Mouse (Mus musculus): ENCODE measurements around the gene Zcchc17. TPM values are rescaled to one million over a fixed set of nuclear protein-coding genes. Genes with fewer than 3 reads are reported as not detected.
A peak's percentile ranks its signal among the peaks of the same experiment; 100 is the strongest.

The Zcchc17 gene
- polyA plus RNA-seq, 1 experiment = 24.0 TPM

DNA sequence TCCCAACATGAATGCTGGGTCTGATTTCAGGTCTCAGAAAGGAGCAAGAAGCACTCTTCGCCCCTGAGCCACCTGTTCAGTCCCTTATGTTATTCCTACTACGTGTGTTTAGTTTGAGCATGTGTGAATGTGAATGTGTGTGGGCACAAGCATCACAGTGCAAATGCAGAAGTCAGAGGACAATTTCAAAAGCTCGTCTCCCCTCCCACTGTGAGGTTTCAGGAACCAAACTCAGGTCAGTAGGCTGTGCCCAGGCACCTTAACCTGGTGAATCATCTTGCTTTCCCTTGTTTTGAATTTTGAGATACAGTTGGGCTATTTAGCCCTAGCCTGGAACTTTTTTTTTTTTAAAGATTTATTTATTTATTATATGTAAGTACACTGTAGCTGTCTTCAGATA lies 69.9 kb downstream of the Zcchc17 start:
- TF ChIP-seq TCF3 (IDR thresholded peaks at IDR 0.05; ENCODE audit: insufficient read length, low read depth) (no peak), USF1 (IDR thresholded peaks at IDR 0.05; ENCODE audit: low read depth) (no peak), REST (IDR thresholded peaks at IDR 0.05; ENCODE audit: insufficient read depth, insufficient read length) (no peak), MYOD1 (IDR thresholded peaks at IDR 0.05; ENCODE audit: control insufficient read depth in 1 of 3, insufficient read length in 2 of 3, low read depth in 2 of 3) (no peak), SRF (IDR thresholded peaks at IDR 0.05; ENCODE audit: control insufficient read depth, insufficient read length, low read depth) (no peak), E2F4 (IDR thresholded peaks at IDR 0.05; ENCODE audit: insufficient read depth) (no peak), POLR2A (IDR thresholded peaks at IDR 0.05; ENCODE audit: insufficient read length, low read depth) (no peak), POLR2AphosphoS2 (IDR thresholded peaks at IDR 0.05; ENCODE audit: insufficient read length, low read depth) (no peak), MAX (IDR thresholded peaks at IDR 0.05; ENCODE audit: low read depth) (no peak), MYOG (IDR thresholded peaks at IDR 0.05; ENCODE audit: control insufficient read depth in 1 of 3, insufficient read depth in 1 of 3, insufficient read length in 2 of 3, low read depth in 2 of 3) (no peak)

DNA sequence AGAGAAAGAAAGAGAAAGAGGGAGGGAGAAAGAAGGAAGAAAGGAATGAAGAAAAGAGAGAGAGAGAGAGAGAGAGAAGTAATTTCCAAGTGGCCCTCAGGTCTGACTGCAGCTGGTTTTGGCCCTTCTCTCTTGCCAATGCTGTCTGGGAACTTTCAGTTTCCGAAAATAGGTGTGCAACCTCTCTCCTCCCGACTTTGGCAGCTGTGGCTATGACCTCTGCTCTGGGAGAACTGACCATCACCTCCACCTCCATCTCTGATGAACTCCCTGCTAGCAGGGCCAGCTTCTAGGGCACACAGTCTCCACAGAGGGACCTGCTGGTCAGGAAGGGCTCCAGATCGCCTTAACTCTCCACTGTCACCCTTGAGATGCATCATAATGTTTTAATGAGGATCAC lies 73.2 kb downstream of the Zcchc17 start:
- no peak overlapping the region for H3ac ChIP-seq (ENCODE audit: control insufficient read depth, insufficient read length)
- TF ChIP-seq TCF12 (IDR thresholded peaks at IDR 0.05; ENCODE audit: insufficient read depth, poor library complexity, severe bottlenecking) = no peak
- TF ChIP-seq USF1 (IDR thresholded peaks at IDR 0.05; ENCODE audit: low read depth) = no peak
- TF ChIP-seq POLR2A (IDR thresholded peaks at IDR 0.05; ENCODE audit: insufficient read length, low read depth) = no peak
- no peak for TF ChIP-seq CEBPB (IDR thresholded peaks at IDR 0.05; ENCODE audit: insufficient read depth, poor library complexity, severe bottlenecking)
- no peak for TF ChIP-seq TCF3 (IDR thresholded peaks at IDR 0.05; ENCODE audit: insufficient read length, low read depth)
- TF ChIP-seq MYOG (IDR thresholded peaks at IDR 0.05; ENCODE audit: control insufficient read depth in 1 of 3, insufficient read depth in 1 of 3, insufficient read length in 2 of 3, low read depth in 2 of 3) = no peak
- no peak for TF ChIP-seq SRF (IDR thresholded peaks at IDR 0.05; ENCODE audit: control insufficient read depth, insufficient read length, low read depth)
- TF ChIP-seq REST (IDR thresholded peaks at IDR 0.05; ENCODE audit: insufficient read depth, insufficient read length) = no peak
- no peak for TF ChIP-seq POLR2AphosphoS2 (IDR thresholded peaks at IDR 0.05; ENCODE audit: insufficient read length, low read depth)
- H3K36me3 ChIP-seq (ENCODE audit: control insufficient read depth, insufficient read depth) = no peaks in the 10 kb centered on the region
- H3K4me3 ChIP-seq = no peak overlapping the region
- H3K79me2 ChIP-seq (ENCODE audit: control insufficient read depth, insufficient read depth) = no peaks in the 10 kb centered on the region
- H3K4me2 ChIP-seq (ENCODE audit: low read depth) = no peak overlapping the region
- H3K27me3 ChIP-seq (ENCODE audit: control insufficient read depth, insufficient read depth, insufficient read length) = no peaks in the 10 kb centered on the region

More for the DNA sequence above, 69.9 kb downstream of the Zcchc17 start:
- Histone ChIP-seq H3K4me2 (ENCODE audit: low read depth) (no peak overlapping the region), H3ac (ENCODE audit: control insufficient read depth, insufficient read length) (no peak overlapping the region), H3K36me3 (ENCODE audit: control insufficient read depth, insufficient read depth) (no peaks in the 10 kb centered on the region), H3K27me3 (ENCODE audit: control insufficient read depth, insufficient read depth, insufficient read length) (no peaks in the 10 kb centered on the region), H3K4me3 (no peak overlapping the region), H3K79me2 (ENCODE audit: control insufficient read depth, insufficient read depth) (no peaks in the 10 kb centered on the region)

DNA sequence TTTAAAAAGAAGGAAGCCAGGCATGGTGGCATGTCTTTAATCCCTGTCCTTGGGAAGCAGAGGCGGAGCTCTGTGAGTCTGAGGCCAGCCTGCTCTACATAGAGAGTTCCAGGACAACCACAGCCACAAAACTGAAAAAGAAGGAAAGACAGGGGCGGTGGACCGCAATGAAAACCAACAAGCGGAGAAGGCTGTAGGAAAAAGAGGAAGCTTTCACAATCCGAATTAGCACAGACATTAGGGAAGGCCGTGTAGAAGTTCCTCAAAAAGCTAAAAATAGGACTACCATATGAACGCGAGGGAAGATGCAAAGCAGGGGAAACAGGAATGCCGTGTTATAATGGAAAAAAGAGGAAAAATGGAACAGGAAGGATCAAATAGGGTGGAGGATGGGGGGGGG lies 75.9 kb downstream of the Zcchc17 start:
- H3K27me3 ChIP-seq (ENCODE audit: control insufficient read depth, insufficient read depth, insufficient read length) = no peaks in the 10 kb centered on the region
- no peak overlapping the region for H3K4me2 ChIP-seq (ENCODE audit: low read depth)
- no peaks in the 10 kb centered on the region for H3K79me2 ChIP-seq (ENCODE audit: control insufficient read depth, insufficient read depth)
- TF ChIP-seq REST (IDR thresholded peaks at IDR 0.05; ENCODE audit: insufficient read depth, insufficient read length) = no peak
- TF ChIP-seq MYOD1 (IDR thresholded peaks at IDR 0.05; ENCODE audit: control insufficient read depth in 1 of 3, insufficient read length in 2 of 3, low read depth in 2 of 3) = no peak
- TF ChIP-seq POLR2A (IDR thresholded peaks at IDR 0.05; ENCODE audit: insufficient read length, low read depth) = no peak
- TF ChIP-seq TCF3 (IDR thresholded peaks at IDR 0.05; ENCODE audit: insufficient read length, low read depth) = no peak
- no peak for TF ChIP-seq E2F4 (IDR thresholded peaks at IDR 0.05; ENCODE audit: insufficient read depth)
- no peak for TF ChIP-seq SRF (IDR thresholded peaks at IDR 0.05; ENCODE audit: control insufficient read depth, insufficient read length, low read depth)
- TF ChIP-seq CEBPB (IDR thresholded peaks at IDR 0.05; ENCODE audit: insufficient read depth, poor library complexity, severe bottlenecking) = no peak
- TF ChIP-seq MAX (IDR thresholded peaks at IDR 0.05; ENCODE audit: low read depth) = no peak
- H3K4me3 ChIP-seq = no peak overlapping the region
- no peaks in the 10 kb centered on the region for H3K36me3 ChIP-seq (ENCODE audit: control insufficient read depth, insufficient read depth)
- H3ac ChIP-seq (ENCODE audit: control insufficient read depth, insufficient read length) = no peak overlapping the region

DNA sequence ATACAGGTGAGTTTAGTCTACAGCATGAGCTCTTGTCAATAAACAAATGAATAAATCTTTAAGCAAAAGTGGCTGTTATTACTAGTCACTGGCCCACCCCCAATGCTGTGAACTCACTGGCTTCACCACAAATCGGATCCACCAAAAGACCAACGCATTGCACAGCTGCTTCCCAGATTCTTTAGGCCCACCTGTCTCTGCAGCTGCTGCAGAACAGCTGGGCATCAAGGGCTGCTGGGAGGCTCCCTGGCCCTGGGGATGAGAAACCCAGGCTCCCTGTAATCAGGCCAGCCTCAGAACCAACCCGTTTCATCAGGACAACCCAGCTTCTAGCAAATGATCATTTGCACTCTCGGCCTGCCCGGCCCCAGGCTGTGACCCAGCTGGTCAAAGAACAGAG lies 76.9 kb downstream of the Zcchc17 start:
- Histone ChIP-seq H3K4me3 (no peak overlapping the region), H3ac (ENCODE audit: control insufficient read depth, insufficient read length) (no peak overlapping the region), H3K36me3 (ENCODE audit: control insufficient read depth, insufficient read depth) (no peaks in the 10 kb centered on the region), H3K27me3 (ENCODE audit: control insufficient read depth, insufficient read depth, insufficient read length) (no peaks in the 10 kb centered on the region), H3K79me2 (ENCODE audit: control insufficient read depth, insufficient read depth) (no peaks in the 10 kb centered on the region), H3K4me2 (ENCODE audit: low read depth) (no peak overlapping the region)
- TF ChIP-seq MYOG (IDR thresholded peaks at IDR 0.05; ENCODE audit: control insufficient read depth in 1 of 3, insufficient read depth in 1 of 3, insufficient read length in 2 of 3, low read depth in 2 of 3) (peak; percentile 69 to 99 (median 91)), MAX (IDR thresholded peaks at IDR 0.05; ENCODE audit: low read depth) (no peak), MYOD1 (IDR thresholded peaks at IDR 0.05; ENCODE audit: control insufficient read depth in 1 of 3, insufficient read length in 2 of 3, low read depth in 2 of 3) (peak; percentile 58 to 99 (median 97)), E2F4 (IDR thresholded peaks at IDR 0.05; ENCODE audit: insufficient read depth) (no peak), TCF12 (IDR thresholded peaks at IDR 0.05; ENCODE audit: insufficient read depth, poor library complexity, severe bottlenecking) (peak; percentile 94), TCF3 (IDR thresholded peaks at IDR 0.05; ENCODE audit: insufficient read length, low read depth) (peak; percentile 94)

DNA sequence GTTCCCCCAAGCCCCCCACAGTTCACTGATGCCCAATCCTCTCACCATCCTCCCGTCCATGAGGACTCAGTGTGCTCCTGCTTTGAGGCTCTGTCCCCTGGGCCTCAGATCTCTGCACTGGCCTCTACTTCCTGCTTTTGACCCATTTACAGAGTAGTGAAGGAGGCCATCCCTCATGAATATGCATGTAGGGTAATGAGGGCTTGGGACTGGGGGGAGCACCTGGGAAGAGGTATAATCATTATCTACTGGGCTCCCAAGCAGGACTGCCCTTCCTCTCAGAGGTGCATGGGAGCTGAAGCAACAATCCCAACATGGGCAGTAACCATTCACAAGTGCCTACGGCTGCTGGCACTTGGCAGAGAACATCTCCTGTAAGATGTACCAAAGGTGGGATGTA lies 80.6 kb downstream of the Zcchc17 start, which contains the start of gene Serinc2:
TSS of gene Serinc2 (minus strand) at position 101 of the 400 bp plus-strand sequence.
- H3ac ChIP-seq (ENCODE audit: control insufficient read depth, insufficient read length) = no peak within 1 kb of the TSS
- TF ChIP-seq REST (IDR thresholded peaks at IDR 0.05; ENCODE audit: insufficient read depth, insufficient read length) (no peak), CEBPB (IDR thresholded peaks at IDR 0.05; ENCODE audit: insufficient read depth, poor library complexity, severe bottlenecking) (no peak), USF1 (IDR thresholded peaks at IDR 0.05; ENCODE audit: low read depth) (no peak), MAX (IDR thresholded peaks at IDR 0.05; ENCODE audit: low read depth) (no peak), POLR2A (IDR thresholded peaks at IDR 0.05; ENCODE audit: insufficient read length, low read depth) (no peak), SRF (IDR thresholded peaks at IDR 0.05; ENCODE audit: control insufficient read depth, insufficient read length, low read depth) (no peak), TCF12 (IDR thresholded peaks at IDR 0.05; ENCODE audit: insufficient read depth, poor library complexity, severe bottlenecking) (no peak), POLR2AphosphoS2 (IDR thresholded peaks at IDR 0.05; ENCODE audit: insufficient read length, low read depth) (no peak), MYOD1 (IDR thresholded peaks at IDR 0.05; ENCODE audit: control insufficient read depth in 1 of 3, insufficient read length in 2 of 3, low read depth in 2 of 3) (no peak), TCF3 (IDR thresholded peaks at IDR 0.05; ENCODE audit: insufficient read length, low read depth) (no peak), MYOG (IDR thresholded peaks at IDR 0.05; ENCODE audit: control insufficient read depth in 1 of 3, insufficient read depth in 1 of 3, insufficient read length in 2 of 3, low read depth in 2 of 3) (no peak), E2F4 (IDR thresholded peaks at IDR 0.05; ENCODE audit: insufficient read depth) (no peak)
- no peak within 1 kb of the TSS for H3K4me3 ChIP-seq
- no peaks in the 10 kb centered on the region for H3K79me2 ChIP-seq (ENCODE audit: control insufficient read depth, insufficient read depth)
- H3K36me3 ChIP-seq (ENCODE audit: control insufficient read depth, insufficient read depth) = no peaks in the 10 kb centered on the region
- no peaks in the 10 kb centered on the region for H3K27me3 ChIP-seq (ENCODE audit: control insufficient read depth, insufficient read depth, insufficient read length)
- H3K4me2 ChIP-seq (ENCODE audit: low read depth) = no peak within 1 kb of the TSS

Measured in myocyte (in vitro differentiated cells).